Mouse (Mus musculus) limb, embryonic 14.5 days (tissue): ENCODE measurements around the gene Fmo5. TPM values are rescaled to one million over a fixed set of nuclear protein-coding genes. Genes with fewer than 3 reads are reported as not detected.

Source experiments
- ATAC-seq: fragments of 200-750 bp; cut with Nextera tagmentation; 2 replicates; pipeline ENCODE4 v1.8.0; 2017; ENCODE audit warnings: low read depth, moderate number of reproducible peaks, moderate TSS enrichment; ENCODE audit not compliant: low FRiP score
- DNase-seq: peaks from one replicate; pipeline ENCODE4 v3.0.0-alpha.2; 2015; ENCODE audit warnings: low spot score
- H3K27ac ChIP-seq: fragments of 300-500 bp; sonication (generic); replicated peaks from 2 replicates; pipeline ENCODE4 v1.5.1; 2014; ENCODE audit warnings: low read depth, mild to moderate bottlenecking, low read length, moderate library complexity, mixed read lengths
- H3K27me3 ChIP-seq: fragments of 300-500 bp; sonication (generic); 2 replicates; pipeline ENCODE4 v1.6.1; 2014; ENCODE audit warnings: low read length, mixed read lengths; ENCODE audit not compliant: control insufficient read depth, insufficient read depth
- H3K36me3 ChIP-seq: fragments of 300-500 bp; sonication (generic); 2 replicates; pipeline ENCODE4 v1.6.1; 2014; ENCODE audit warnings: mild to moderate bottlenecking, low read length, moderate library complexity, mixed read lengths; ENCODE audit not compliant: control insufficient read depth, insufficient read depth
- H3K4me1 ChIP-seq: fragments of 300-500 bp; sonication (generic); 2 replicates; pipeline ENCODE4 v1.6.1; 2014; ENCODE audit warnings: antibody characterized with exemption, low read length, mixed read lengths; ENCODE audit not compliant: control insufficient read depth, insufficient read depth
- H3K4me2 ChIP-seq: fragments of 300-500 bp; sonication (generic); replicated peaks from 2 replicates; pipeline ENCODE4 v1.6.1; 2014; ENCODE audit warnings: low read depth, mild to moderate bottlenecking, low read length, moderate library complexity; ENCODE audit not compliant: severe bottlenecking
- H3K4me3 ChIP-seq: fragments of 300-500 bp; sonication (generic); replicated peaks from 2 replicates; pipeline ENCODE4 v1.5.1; 2014; ENCODE audit warnings: low read length
- H3K9ac ChIP-seq: fragments of 300-500 bp; sonication (generic); 2 replicates; pipeline ENCODE4 v1.6.1; 2014; ENCODE audit warnings: mild to moderate bottlenecking, low read depth, low read length, moderate library complexity; ENCODE audit not compliant: severe bottlenecking
- H3K9me3 ChIP-seq: fragments of 300-500 bp; sonication (generic); 2 replicates; pipeline ENCODE4 v1.6.1; 2016; ENCODE audit warnings: low read length; ENCODE audit not compliant: control insufficient read depth
- POLR2A ChIP-seq: fragments of 200-500 bp; IDR thresholded peaks from 2 replicates; pipeline ENCODE4 v1.8.0; 2012; ENCODE audit warnings: inconsistent platforms, mild to moderate bottlenecking, moderate library complexity, borderline replicate concordance; ENCODE audit not compliant: insufficient read depth, insufficient read length; ENCODE audit errors: extremely low read depth
- WGBS: fragments of 180-500 bp; shearing (Covaris S2); extraction: QIAGEN DNeasy Blood & Tissue Kit; methylation state at CpG from one replicate; pipeline ENCODE4 v1.1.7; 2014; 5-methylcytosine and 5-hydroxymethylcytosine counted together
- polyA plus RNA-seq, 2 experiments: library from polyadenylated mRNA; depleted of rRNA in 1 of 2; stranded (reverse) in 1 of 2; unstranded in 1 of 2; fragments of >200 nt; fragmentation: Nextera tagmentation in 1 of 2; extraction: Ambion mirVana in 1 of 2; gene quantifications; 2 replicates each; pipeline versions ENCODE4 v1.2.1 to v1.2.3; 2012 to 2014

Fmo5 gene
- polyA plus RNA-seq, 2 experiments, result 2.3 to 2.8 TPM

GRCm38 (mm10) chr3:97658426-97659193 lies 30.0 kb downstream of the Fmo5 start:
- Histone ChIP-seq H3K4me3 (peak overlapping the region; percentile 87), H3K36me3 (peaks cover 13% of the 10 kb centered on the region; the same call in 1 of the 2 replicates), H3K27me3 (no peaks in the 10 kb centered on the region), H3K27ac (no peak overlapping the region), H3K4me2 (peak overlapping the region; percentile 63), H3K9ac (peak overlapping the region; percentile 61), H3K4me1 (0 out of 2 replicates have a peak, but pooled peaks cover 11% of the 10 kb centered on the region), H3K9me3 (no peaks in the 10 kb centered on the region)
- TF ChIP-seq POLR2A, result 0 out of 2 replicates have a peak, but pooled peaks have one; percentile 17
- WGBS, result under 1% methylated on average over 36 of the region's 50 CpGs
- ATAC-seq (peak; percentile 69), DNase-seq (peak; percentile 40)

- WGBS, result 88% methylated on average over 7 of the region's 7 CpGs
- H3K9ac ChIP-seq, result no peak overlapping the region
Observed at GRCm38 (mm10) chr3:97659746-97660145, 31.1 kb downstream of the Fmo5 start.

GRCm38 (mm10) chr3:97661206-97661605 lies 32.6 kb downstream of the Fmo5 start:
- no peak for ATAC-seq
- H3K4me1 ChIP-seq, result 0 out of 2 replicates have a peak, but pooled peaks cover 11% of the 10 kb centered on the region
- no peak overlapping the region for H3K4me2 ChIP-seq
- TF ChIP-seq POLR2A, result no peak
- peaks cover 34% of the 10 kb centered on the region for H3K36me3 ChIP-seq
- no peak overlapping the region for H3K27ac ChIP-seq
- DNase-seq, result no peak
- no peak overlapping the region for H3K4me3 ChIP-seq
- no peaks in the 10 kb centered on the region for H3K9me3 ChIP-seq
- H3K9ac ChIP-seq, result no peak overlapping the region
- no peaks in the 10 kb centered on the region for H3K27me3 ChIP-seq
- WGBS, result 46% methylated on average over 8 of the region's 8 CpGs

More at GRCm38 (mm10) chr3:97659746-97660145, 31.1 kb downstream of the Fmo5 start:
- H3K4me1 ChIP-seq, result 0 out of 2 replicates have a peak, but pooled peaks cover 11% of the 10 kb centered on the region
- ATAC-seq, result no peak
- no peak for TF ChIP-seq POLR2A
- no peak overlapping the region for H3K27ac ChIP-seq
- peaks cover 24% of the 10 kb centered on the region for H3K36me3 ChIP-seq
- no peak overlapping the region for H3K4me3 ChIP-seq
- H3K27me3 ChIP-seq, result no peaks in the 10 kb centered on the region
- no peak for DNase-seq
- H3K9me3 ChIP-seq, result no peaks in the 10 kb centered on the region
- H3K4me2 ChIP-seq, result no peak overlapping the region

- H3K4me3 ChIP-seq, result no peak overlapping the region
- 85% methylated on average over 9 of the region's 9 CpGs for WGBS
- no peak for TF ChIP-seq POLR2A
- no peak overlapping the region for H3K9ac ChIP-seq
- H3K9me3 ChIP-seq, result no peaks in the 10 kb centered on the region
- no peak for DNase-seq
- no peaks in the 10 kb centered on the region for H3K27me3 ChIP-seq
- no peak overlapping the region for H3K27ac ChIP-seq
- ATAC-seq, result no peak
- H3K4me1 ChIP-seq, result no peaks in the 10 kb centered on the region
- no peak overlapping the region for H3K4me2 ChIP-seq
- peaks cover 62% of the 10 kb centered on the region for H3K36me3 ChIP-seq
Observed at GRCm38 (mm10) chr3:97665525-97665924, 36.9 kb downstream of the Fmo5 start.

- Histone ChIP-seq H3K9ac (no peak overlapping the region), H3K27ac (no peak overlapping the region), H3K4me1 (no peaks in the 10 kb centered on the region), H3K9me3 (no peaks in the 10 kb centered on the region), H3K4me3 (no peak overlapping the region), H3K27me3 (no peaks in the 10 kb centered on the region), H3K4me2 (no peak overlapping the region), H3K36me3 (peaks cover 69% of the 10 kb centered on the region)
- TF ChIP-seq POLR2A, result no peak
- ATAC-seq (no peak), DNase-seq (no peak)
- 80% methylated on average over 8 of the region's 8 CpGs for WGBS
Observed at GRCm38 (mm10) chr3:97666154-97666553, 37.5 kb downstream of the Fmo5 start.
